Mouse (Mus musculus): ENCODE data around the gene Hist1h2ba.

Hist1h2ba gene

GRCm38 (mm10) chr13:23933421-23934210 lies at the start of gene Hist1h2ba:
TSS of gene Hist1h2ba (minus strand) at chr13:23934156.
- no peak for DNase-seq (ENCODE audit: low spot score in 2 of 2)

DNA sequence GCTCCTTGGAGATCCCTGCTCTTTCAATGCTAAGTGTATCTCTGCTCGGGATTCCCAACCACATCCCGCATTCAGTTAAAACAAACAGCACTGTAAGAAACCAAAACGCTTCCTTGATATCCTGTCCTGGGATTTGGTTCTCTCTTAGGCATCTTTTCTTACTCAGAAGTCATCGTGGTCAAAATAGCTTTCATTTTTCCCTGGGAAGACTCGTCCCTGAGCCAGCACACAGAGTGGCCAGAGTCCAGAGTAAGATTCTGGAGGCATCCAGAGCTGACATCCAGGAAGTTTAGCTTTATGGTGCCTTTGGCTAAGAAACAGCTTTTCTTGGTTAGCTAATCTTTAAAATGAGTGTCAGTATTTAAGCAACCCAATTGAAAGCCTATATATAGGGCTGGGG lies 38.3 kb upstream of the Hist1h2ba start:
- DNase-seq (ENCODE audit: low spot score in 2 of 2), result no peak

GRCm38 (mm10) chr13:23971870-23972269 lies 37.9 kb upstream of the Hist1h2ba start:
- DNase-seq (ENCODE audit: low spot score in 2 of 2), result no peak

DNA sequence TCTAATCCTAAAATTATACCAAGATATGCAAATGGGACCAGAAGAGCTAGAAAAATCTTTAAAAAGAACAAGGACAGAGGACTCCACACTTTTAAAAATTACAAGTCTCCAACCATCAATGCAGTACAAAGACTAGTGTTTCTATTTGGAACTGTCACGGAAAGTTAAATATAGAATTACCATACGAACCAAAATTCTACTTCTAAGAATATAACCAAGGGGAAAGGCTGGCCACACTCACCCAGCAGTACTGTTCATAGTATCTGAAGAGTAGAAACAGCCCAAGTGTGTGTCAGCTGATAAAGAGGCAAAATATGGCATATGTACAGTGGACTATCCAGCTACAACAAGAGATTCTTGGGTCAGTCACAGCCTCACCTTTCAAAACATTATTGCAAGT lies 31.0 kb upstream of the Hist1h2ba start:
- no peak for DNase-seq (ENCODE audit: low spot score in 2 of 2)

GRCm38 (mm10) chr13:23959776-23960175 lies 25.8 kb upstream of the Hist1h2ba start:
- DNase-seq (ENCODE audit: low spot score in 2 of 2), result no peak

GRCm38 (mm10) chr13:23950928-23951327 lies 17.0 kb upstream of the Hist1h2ba start:
- no peak for DNase-seq (ENCODE audit: low spot score in 2 of 2)

GRCm38 (mm10) chr13:23949484-23950246 lies 15.7 kb upstream of the Hist1h2ba start:
- peak in 1 of 2 experiments; percentile 4 for DNase-seq (ENCODE audit: low spot score in 2 of 2)

- DNase-seq (ENCODE audit: low spot score in 2 of 2), result no peak
Observed at GRCm38 (mm10) chr13:23946254-23946653, 12.3 kb upstream of the Hist1h2ba start.

DNA sequence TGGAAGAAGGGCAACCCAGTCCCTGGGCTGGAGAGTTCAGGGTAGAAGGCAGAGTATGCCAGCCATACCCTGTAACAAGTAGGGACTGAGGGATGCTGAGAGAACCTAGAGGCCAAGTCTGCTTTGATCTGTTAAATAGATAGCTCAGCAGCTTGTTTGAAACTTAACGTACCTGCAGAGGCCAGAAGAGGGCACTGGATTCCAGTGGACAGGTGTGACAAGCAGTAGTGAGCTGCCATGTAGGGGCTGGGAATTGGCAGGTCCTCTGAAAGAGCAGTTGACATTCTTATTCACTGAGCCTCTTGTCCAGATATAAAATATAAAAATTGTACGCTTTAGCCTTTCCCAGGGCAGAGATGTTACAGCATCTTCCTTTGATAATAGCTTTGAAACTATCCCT lies 8.9 kb upstream of the Hist1h2ba start:
- no peak for DNase-seq (ENCODE audit: low spot score in 2 of 2)

GRCm38 (mm10) chr13:23940291-23940690 lies 6.3 kb upstream of the Hist1h2ba start:
- DNase-seq (ENCODE audit: low spot score in 2 of 2), result no peak

- DNase-seq (ENCODE audit: low spot score in 2 of 2), result peak in 1 of 2 experiments; percentile 62
Observed at GRCm38 (mm10) chr13:23938699-23939098, 4.7 kb upstream of the Hist1h2ba start.

DNA sequence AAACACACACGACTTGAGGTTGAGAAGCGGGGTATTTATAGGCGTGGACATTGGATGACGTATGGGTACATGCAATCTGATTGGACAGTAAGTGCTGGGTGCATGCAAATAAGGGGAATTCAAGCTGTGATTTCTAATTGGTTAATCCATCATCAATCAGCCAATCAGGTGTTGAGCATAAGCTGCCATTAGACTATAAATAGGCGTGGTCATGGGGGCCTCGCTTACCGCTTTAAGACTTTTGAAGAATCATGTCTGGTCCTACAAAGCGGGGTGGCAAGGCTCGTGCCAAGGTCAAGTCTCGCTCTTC lies 210 bp upstream of the Hist1h2ba start, which contains the start of gene Hist1h2aa:
TSS of gene Hist1h2aa (plus strand) at position 252 of the 310 bp plus-strand sequence.
- no peak for DNase-seq (ENCODE audit: low spot score in 2 of 2)

- DNase-seq (ENCODE audit: low spot score in 2 of 2), result no peak
Observed at GRCm38 (mm10) chr13:23930904-23931303, 3.1 kb downstream of the Hist1h2ba start.

- DNase-seq (ENCODE audit: low spot score in 2 of 2), result no peak
Observed at GRCm38 (mm10) chr13:23930461-23930860, 3.5 kb downstream of the Hist1h2ba start.

DNA sequence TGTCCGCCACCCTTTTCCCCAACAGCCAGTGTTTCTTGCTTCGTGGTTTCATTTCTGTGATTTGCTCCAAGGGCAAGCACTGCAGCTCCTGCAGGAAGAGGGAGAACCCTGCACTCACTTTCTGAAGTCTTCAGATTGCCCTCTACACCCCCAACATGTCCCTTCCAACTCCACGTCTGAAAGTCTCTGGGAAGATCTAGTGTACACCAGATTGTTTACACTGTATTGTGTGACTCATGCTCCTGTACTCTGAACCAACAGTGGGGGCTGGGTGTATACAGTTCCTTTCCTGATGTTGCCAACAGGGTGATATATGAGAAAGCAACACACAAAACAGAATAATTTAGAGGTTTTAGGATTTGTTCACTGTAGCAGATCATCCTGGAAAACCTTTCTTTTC lies 5.3 kb downstream of the Hist1h2ba start:
- DNase-seq (ENCODE audit: low spot score in 2 of 2), result no peak

GRCm38 (mm10) chr13:23925792-23926191 lies 8.2 kb downstream of the Hist1h2ba start:
- no peak for DNase-seq (ENCODE audit: low spot score in 2 of 2)

DNA sequence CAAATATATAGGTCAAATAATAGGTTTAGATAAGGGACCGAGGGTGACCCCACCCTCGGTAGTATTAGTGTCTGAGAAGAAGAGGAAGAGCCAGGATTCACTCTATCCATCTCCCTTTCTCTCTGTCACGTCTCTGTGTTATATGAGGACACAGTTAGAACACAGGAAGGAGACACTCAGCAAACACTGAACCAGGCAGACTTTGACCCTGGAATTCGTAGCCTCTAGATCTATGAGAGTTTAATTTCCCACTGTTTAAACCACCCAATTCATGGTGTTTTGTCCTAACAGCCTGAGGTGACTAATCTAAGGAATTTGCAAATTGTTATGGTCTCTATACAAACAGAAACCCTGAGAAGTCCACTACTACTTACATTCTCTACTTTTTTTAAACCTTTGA lies 16.3 kb downstream of the Hist1h2ba start:
- no peak for DNase-seq (ENCODE audit: low spot score in 2 of 2)

DNA sequence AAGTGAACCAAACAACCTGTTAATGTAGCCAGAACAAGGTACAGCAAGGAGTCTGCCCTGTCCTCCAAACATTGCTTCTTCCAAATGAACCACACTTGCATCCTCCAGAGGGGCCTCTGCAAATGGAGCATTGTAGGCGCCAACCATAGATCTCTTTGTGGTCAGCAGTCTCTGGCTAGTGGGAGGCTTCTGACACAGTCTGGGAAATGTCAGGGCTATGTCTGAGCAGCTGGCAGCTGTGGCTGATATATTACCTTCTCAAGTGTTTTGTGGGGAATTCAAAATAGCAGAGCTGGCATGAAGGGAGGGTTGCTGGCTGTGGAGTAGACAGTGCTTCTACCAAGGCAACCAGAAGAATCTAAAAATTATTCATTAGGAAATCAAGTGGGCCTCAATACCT lies 17.8 kb downstream of the Hist1h2ba start:
- DNase-seq (ENCODE audit: low spot score in 2 of 2), result no peak

DNA sequence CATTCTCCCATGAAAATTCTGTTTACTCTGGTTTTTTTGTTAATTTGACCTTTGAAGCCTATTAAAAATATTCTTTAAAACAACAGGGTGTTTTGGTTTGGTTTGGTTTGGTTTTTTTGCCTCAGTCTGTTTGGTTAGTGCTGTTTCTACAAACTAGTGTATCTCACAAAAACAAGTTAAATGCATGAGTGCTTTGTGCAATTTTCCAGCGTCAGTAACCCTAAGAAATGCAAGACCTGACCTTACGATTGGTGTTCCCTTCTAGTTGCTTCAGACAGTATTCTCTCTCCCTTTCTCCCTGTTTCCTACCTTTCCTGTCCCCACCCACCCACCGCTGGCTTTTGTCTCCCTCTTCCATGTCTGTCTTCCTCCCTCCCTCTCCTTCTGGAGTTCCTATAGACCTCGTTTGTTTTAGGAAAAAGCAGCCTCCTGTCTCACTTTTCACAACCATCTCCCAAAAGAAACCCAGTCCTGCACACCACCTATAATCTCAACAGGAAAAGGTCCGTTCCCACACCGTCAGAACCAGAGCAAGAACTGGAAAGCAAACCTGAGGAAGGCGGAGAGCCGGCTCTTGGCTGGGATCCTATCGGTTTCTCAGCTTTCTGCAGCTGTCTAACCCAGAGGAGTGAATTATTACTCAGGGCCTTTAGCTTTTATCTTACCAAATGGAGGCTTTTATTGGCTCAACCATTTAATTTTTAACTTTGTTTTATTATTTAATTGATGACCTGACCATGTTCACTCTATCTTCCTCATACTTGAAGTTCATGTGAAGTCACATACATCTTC lies 19.4 kb downstream of the Hist1h2ba start, which contains the start of gene Slc17a4:
TSS of gene Slc17a4 (minus strand) at position 634 of the 792 bp plus-strand sequence.
- no peak for DNase-seq (ENCODE audit: low spot score in 2 of 2)

DNA sequence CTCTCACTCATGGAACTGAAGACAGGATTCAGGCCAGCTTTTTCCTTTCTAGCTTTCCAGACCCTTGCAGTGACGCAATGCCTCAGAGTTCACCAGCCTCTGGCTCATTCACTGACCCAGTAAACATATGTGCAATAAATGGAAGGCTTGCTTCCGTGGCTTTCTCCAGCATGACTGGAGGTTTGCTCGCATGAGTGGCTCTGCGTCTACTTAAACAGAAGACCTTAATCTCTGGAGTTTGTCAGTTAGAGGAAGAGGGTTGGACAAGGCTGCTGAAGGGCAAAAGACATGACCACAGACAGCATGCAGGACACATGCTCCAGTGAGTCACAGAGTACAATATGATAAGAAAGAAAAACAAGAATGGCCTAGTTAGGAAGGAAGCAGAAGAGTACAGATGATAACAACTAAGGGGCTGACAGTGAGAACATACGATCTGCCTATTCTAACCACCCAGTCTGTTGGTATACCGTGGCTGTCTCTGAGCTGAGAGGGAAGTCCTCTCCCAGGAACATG lies 20.1 kb downstream of the Hist1h2ba start:
- no peak for DNase-seq (ENCODE audit: low spot score in 2 of 2)

- no peak for DNase-seq (ENCODE audit: low spot score in 2 of 2)
Observed at GRCm38 (mm10) chr13:23911335-23911734, 22.6 kb downstream of the Hist1h2ba start.

DNA sequence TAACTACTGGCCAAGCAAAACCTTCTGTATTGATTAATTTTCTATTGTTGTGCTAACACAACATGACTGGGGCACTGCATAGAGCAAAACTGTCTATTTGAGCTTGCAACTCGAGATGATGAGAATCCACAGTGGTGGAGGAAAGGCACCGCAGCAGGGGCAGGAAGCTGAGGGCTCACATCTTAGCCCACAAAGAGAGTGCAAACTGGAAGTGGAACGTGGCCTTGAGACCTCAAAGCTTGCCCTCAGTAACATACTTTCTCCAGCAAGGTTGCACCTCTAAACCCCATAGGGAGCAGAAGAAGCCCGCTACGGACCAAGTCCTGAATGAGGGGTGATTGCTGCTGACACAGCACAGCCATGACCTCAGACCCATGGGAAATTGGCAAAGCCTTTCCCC lies 23.8 kb downstream of the Hist1h2ba start:
- no peak for DNase-seq (ENCODE audit: low spot score in 2 of 2)

Data from cerebellum, postnatal 4 days (tissue).